Mouse (Mus musculus): ENCODE measurements around the gene Cd37.

DNA sequence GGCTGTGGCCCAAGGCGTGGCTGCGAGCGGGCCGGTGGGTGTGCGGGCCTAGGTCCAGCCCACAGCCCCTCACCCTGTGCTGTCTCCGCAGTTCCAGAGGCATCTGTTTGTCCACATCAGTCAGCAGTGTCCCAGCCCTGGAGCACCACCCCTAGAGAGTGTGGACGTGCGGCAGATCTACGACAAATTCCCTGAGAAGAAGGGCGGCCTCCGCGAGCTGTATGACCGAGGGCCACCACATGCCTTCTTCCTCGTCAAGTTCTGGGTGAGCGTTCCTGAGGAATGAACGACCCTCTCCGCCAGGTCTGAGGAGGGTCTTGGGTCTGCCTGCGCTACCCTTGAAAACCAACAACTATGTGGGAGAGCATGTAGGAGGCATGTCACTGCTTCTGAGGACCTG is 10.4 kb downstream of the Cd37 start:
- TF ChIP-seq CTCF (IDR thresholded peaks at IDR 0.05; ENCODE audit: low read depth, low read length) (no peak), POLR2A (IDR thresholded peaks at IDR 0.05; ENCODE audit: borderline replicate concordance, low read depth, low read length) (no peak)

Data from bone marrow macrophage, adult 2 months (primary cell).